Mouse (Mus musculus) layer of hippocampus, adult 18-20 months (tissue): ENCODE data around the gene Gm15085. TPM values are rescaled to one million over a fixed set of nuclear protein-coding genes. Genes with fewer than 3 reads are reported as not detected.
"Not testable (repeated sequence)": the region's sequence is repeated elsewhere in the genome, so short reads cannot be mapped to it uniquely, and the experiment has no call there.

Source experiments
- DNase-seq, 2 experiments: peaks; one replicate each; pipeline ENCODE4 v3.0.0; 2022; ENCODE audit warnings: low spot score in 2 of 2
- long read RNA-seq: library from polyadenylated mRNA; stranded (forward); transcript quantifications from one replicate; pipeline ENCODE4 v2.0.0, GENCODE M21; 2021
- total RNA-seq, 2 experiments: library from RNA; stranded (reverse); gene quantifications; 2 replicates each; pipeline ENCODE4 v1.2.3; 2021

The Gm15085 gene
- not detected for total RNA-seq
- long read RNA-seq: 0 reads

DNA sequence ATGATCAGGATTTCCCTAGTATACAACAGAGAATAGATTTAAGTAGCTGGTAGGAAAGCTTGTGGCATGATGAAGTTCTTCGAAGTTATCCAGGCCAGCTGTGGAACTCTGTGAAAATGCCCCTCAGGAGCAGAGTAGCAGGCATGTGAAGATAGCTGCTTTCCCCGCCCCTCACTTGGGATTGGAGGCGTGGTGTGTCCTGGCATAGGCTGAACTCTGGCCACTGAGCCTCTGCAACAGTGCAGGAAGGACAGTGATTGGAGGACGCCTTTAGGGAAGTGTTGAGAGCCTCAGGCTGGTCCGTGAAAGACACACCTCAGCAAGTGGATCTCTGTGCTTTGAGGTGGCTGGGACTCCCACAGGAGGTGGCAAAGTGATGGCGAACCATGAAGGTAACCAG, at the start of gene Gm15085:
Gene Gm15085 (plus strand): TSS at position 301 of the 400 bp plus-strand sequence.
- DNase-seq: not testable (repeated sequence)

Other genes starting within 250 kb of the Gm15085 start
- not detected for gene Gm15093, start 175.2 kb upstream of the Gm15085 start, total RNA-seq
- gene Gm10439, start 147.0 kb downstream of the Gm15085 start, total RNA-seq: not detected